In the genomic region with DNA sequence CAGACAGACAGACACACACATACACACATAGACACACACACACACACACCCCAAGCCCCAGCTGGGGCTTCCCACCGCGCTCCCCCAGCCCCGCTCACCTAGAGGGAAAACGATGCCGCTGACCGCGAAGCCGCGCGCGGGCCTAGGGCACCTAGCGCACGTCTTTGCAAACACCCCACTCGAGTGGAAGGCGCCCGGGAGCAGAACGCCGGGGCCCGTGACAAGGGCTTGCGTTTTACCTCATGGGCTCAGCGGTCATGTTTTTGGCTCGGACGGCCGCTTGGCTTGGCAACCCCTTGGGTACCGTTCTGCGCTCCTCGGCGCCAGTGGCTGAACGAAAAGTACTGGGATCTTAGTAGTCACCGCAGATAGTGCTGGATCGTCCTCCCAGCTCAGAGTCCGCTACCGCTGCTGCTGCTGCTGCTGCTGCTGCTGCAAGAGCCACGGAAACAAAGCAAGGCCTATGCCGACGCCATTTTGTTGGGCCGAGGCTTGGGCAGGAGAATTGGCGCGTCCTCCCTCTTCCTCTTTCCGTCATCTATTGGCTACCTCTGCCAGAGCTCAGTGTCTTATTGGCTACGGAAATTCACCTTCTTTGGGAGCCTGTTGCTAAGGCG, we compare ENCODE assay signal across 7 mouse cellular contexts. TPM values are rescaled to one million over a fixed set of nuclear protein-coding genes. Genes with fewer than 3 reads are reported as not detected.
DNase-seq lines count a peak whose midpoint lies in the region; ATAC-seq lines count a peak whose summit lies in the region.

A gene (minus strand): TSS at position 543 of the 617 bp plus-strand sequence.

- H3K4me2 ChIP-seq in embryonic facial prominence, embryonic 11.5 days (ENCODE audit: low read depth, low read length), result peak within 1 kb of the TSS; percentile 36
- peak within 1 kb of the TSS; percentile 28; the same call in 1 of the 2 replicates for H3K4me2 ChIP-seq in limb, embryonic 11.5 days (ENCODE audit: low read depth, severe bottlenecking)
- H3K4me2 ChIP-seq in midbrain, embryonic 14.5 days (ENCODE audit: low read length), result peak within 1 kb of the TSS; percentile 57

- peak within 1 kb of the TSS; percentile 94 for H3K9ac ChIP-seq in embryonic facial prominence, embryonic 11.5 days (replicated peaks; ENCODE audit: low read length)
- H3K9ac ChIP-seq in limb, embryonic 11.5 days (ENCODE audit: low read length), result peak within 1 kb of the TSS; percentile 96
- H3K9ac ChIP-seq in midbrain, embryonic 14.5 days (replicated peaks; ENCODE audit: low read length), result peak within 1 kb of the TSS; percentile 89

- peak; percentile 64 for DNase-seq in adrenal gland, postnatal 25 days
- DNase-seq in embryonic facial prominence, embryonic 11.5 days (ENCODE audit: low spot score), result peak; percentile 82
- peak; percentile 73 for DNase-seq in kidney, adult 18-20 months
- DNase-seq in limb, embryonic 11.5 days (ENCODE audit: low spot score), result peak; percentile 76
- DNase-seq in midbrain, embryonic 14.5 days, result peak; percentile 86
- DNase-seq in spleen, adult 18-20 months, result peak; percentile 53 to 57

- peak within 1 kb of the TSS; percentile 64 for H3K4me3 ChIP-seq in embryonic facial prominence, embryonic 11.5 days (ENCODE audit: low read depth, low read length)
- H3K4me3 ChIP-seq in limb, embryonic 11.5 days (ENCODE audit: low read depth, low read length), result peak within 1 kb of the TSS; percentile 63
- H3K4me3 ChIP-seq in midbrain, embryonic 14.5 days (replicated peaks; ENCODE audit: low read depth, low read length), result peak within 1 kb of the TSS; percentile 57

- ATAC-seq in embryonic facial prominence, embryonic 11.5 days (replicated peaks; ENCODE audit: insufficient number of reproducible peaks, low FRiP score, low TSS enrichment, low read depth), result peak; percentile 91
- peak; percentile 82 for ATAC-seq in granulocyte monocyte progenitor cell, adult 5-6 weeks (replicated peaks; ENCODE audit: poor library complexity, severe bottlenecking)
- peak; percentile 92 for ATAC-seq in limb, embryonic 11.5 days (ENCODE audit: insufficient number of reproducible peaks, low FRiP score, low TSS enrichment, low read depth)
- ATAC-seq in midbrain, embryonic 14.5 days (ENCODE audit: low FRiP score, low TSS enrichment), result peak; percentile 93

- 29% methylated on average over 40 of the region's 42 CpGs for WGBS in embryonic facial prominence, embryonic 11.5 days
- WGBS in limb, embryonic 11.5 days, result 21% methylated on average over 42 of the region's 42 CpGs
- 24% methylated on average over 42 of the region's 42 CpGs for WGBS in midbrain, embryonic 14.5 days

- H3K4me1 ChIP-seq in embryonic facial prominence, embryonic 11.5 days (ENCODE audit: control insufficient read depth, insufficient read depth, low read length), result no peaks in the 10 kb centered on the region
- H3K4me1 ChIP-seq in limb, embryonic 11.5 days (ENCODE audit: control insufficient read depth, insufficient read depth, low read length), result no peaks in the 10 kb centered on the region
- H3K4me1 ChIP-seq in midbrain, embryonic 14.5 days (ENCODE audit: control insufficient read depth, insufficient read depth, low read length), result 0 out of 2 replicates have a peak, but pooled peaks cover 3% of the 10 kb centered on the region

- H3K27me3 ChIP-seq in embryonic facial prominence, embryonic 11.5 days (ENCODE audit: control insufficient read depth, insufficient read depth, low read length), result no peaks in the 10 kb centered on the region
- H3K27me3 ChIP-seq in limb, embryonic 11.5 days (ENCODE audit: control insufficient read depth, insufficient read depth, low read length), result no peaks in the 10 kb centered on the region
- no peaks in the 10 kb centered on the region for H3K27me3 ChIP-seq in midbrain, embryonic 14.5 days (ENCODE audit: control insufficient read depth, insufficient read depth, low read length)

- peak within 1 kb of the TSS; percentile 95 for H3K27ac ChIP-seq in embryonic facial prominence, embryonic 11.5 days (replicated peaks; ENCODE audit: low read depth, low read length)
- H3K27ac ChIP-seq in limb, embryonic 11.5 days (replicated peaks; ENCODE audit: low read depth, low read length), result peak within 1 kb of the TSS; percentile 92
- H3K27ac ChIP-seq in midbrain, embryonic 14.5 days (replicated peaks; ENCODE audit: low read depth, low read length), result peak within 1 kb of the TSS; percentile 96

- H3K36me3 ChIP-seq in embryonic facial prominence, embryonic 11.5 days (replicated peaks; ENCODE audit: control insufficient read depth, insufficient read depth, low read depth, low read length), result no peaks in the 10 kb centered on the region
- H3K36me3 ChIP-seq in limb, embryonic 11.5 days (ENCODE audit: control insufficient read depth, insufficient read depth, low read length), result no peaks in the 10 kb centered on the region
- no peaks in the 10 kb centered on the region for H3K36me3 ChIP-seq in midbrain, embryonic 14.5 days (ENCODE audit: control insufficient read depth, insufficient read depth, low read length)

- no peaks in the 10 kb centered on the region for H3K9me3 ChIP-seq in embryonic facial prominence, embryonic 11.5 days (replicated peaks; ENCODE audit: control insufficient read depth, low read length)
- H3K9me3 ChIP-seq in limb, embryonic 11.5 days (ENCODE audit: control insufficient read depth, low read length), result no peaks in the 10 kb centered on the region
- no peaks in the 10 kb centered on the region for H3K9me3 ChIP-seq in midbrain, embryonic 14.5 days (ENCODE audit: control insufficient read depth, low read length)

RNA-seq across cellular contexts. Expression of the gene that starts here (rescaled TPM):
- 146 and 148 TPM in 2 replicates for total RNA-seq in adrenal gland, postnatal 25 days (2021)
- polyA plus RNA-seq in embryonic facial prominence, embryonic 11.5 days (2014; fragmentation: Nextera tagmentation; extraction: Ambion mirVana), result 212 and 233 TPM in 2 replicates
- 140 and 177 TPM in 2 replicates for total RNA-seq in granulocyte monocyte progenitor cell, adult 5-6 weeks (2014; fragmentation: Nextera tagmentation)
- total RNA-seq in granulocyte monocyte progenitor cell, adult 5-6 weeks (2017), result 234 and 269 TPM in 2 replicates
- 216 and 244 TPM in 2 replicates for polyA plus RNA-seq in limb, embryonic 11.5 days (2014; fragmentation: Nextera tagmentation; extraction: Ambion mirVana)
- polyA plus RNA-seq in midbrain, embryonic 14.5 days (2014; fragmentation: Nextera tagmentation; extraction: Ambion mirVana), result 235 and 271 TPM in 2 replicates

Comparison
In these comparisons a context has a peak if more than half of its experiments do, and no peak if none do; other contexts are left out.
1. Peak in every context shown above with its lines: DNase-seq, ATAC-seq, H3K4me3 ChIP-seq and H3K27ac ChIP-seq.